Mouse (Mus musculus): ENCODE results near the gene Defb5. TPM values are rescaled to one million over a fixed set of nuclear protein-coding genes. Genes with fewer than 3 reads are reported as not detected.

Gene Defb5
- total RNA-seq (2023): not detected

GRCm38 (mm10) chr8:19247280-19247679, at the start of gene Defb5:
TSS of gene Defb5 (plus strand) at chr8:19247580.

GRCm38 (mm10) chr8:19225161-19225560, 22.2 kb upstream of the Defb5 start, which contains the start of gene Defb6:
TSS of gene Defb6 (plus strand) at chr8:19225478.

GRCm38 (mm10) chr8:19239616-19240015, 7.8 kb upstream of the Defb5 start, which contains the start of gene Defb46:
TSS of gene Defb46 (plus strand) at chr8:19239916.

GRCm38 (mm10) chr8:19293060-19293459, 45.7 kb downstream of the Defb5 start, which contains the start of gene Defb3:
TSS of gene Defb3 (plus strand) at chr8:19293360.

Other genes with a start within 250 kb of the Defb5 start
- gene Defb38, start 221.0 kb upstream of the Defb5 start, total RNA-seq (2023): not detected
- gene Defb39, start 182.8 kb upstream of the Defb5 start, total RNA-seq (2023): not detected
- not detected for gene Defb12, start 132.7 kb upstream of the Defb5 start, total RNA-seq (2023)
- gene Defb34, start 123.8 kb upstream of the Defb5 start, total RNA-seq (2023): not detected
- gene Gm45826, start 106.8 kb upstream of the Defb5 start, total RNA-seq (2023): not detected
- not detected for gene Defb14, start 53.2 kb upstream of the Defb5 start, total RNA-seq (2023)
- gene Defb4, start 48.9 kb upstream of the Defb5 start, total RNA-seq (2023): not detected
- not detected for gene Defb6, start 22.1 kb upstream of the Defb5 start, total RNA-seq (2023)
- not detected for gene Defb46, start 7.7 kb upstream of the Defb5 start, total RNA-seq (2023)
- not detected for gene Defb3, start 45.8 kb downstream of the Defb5 start, total RNA-seq (2023)
- not detected for gene Defb8, start 200.0 kb downstream of the Defb5 start, total RNA-seq (2023)
- not detected for gene Defb7, start 247.5 kb downstream of the Defb5 start, total RNA-seq (2023)

Data from neutrophil, adult 59 days (primary cell).